Mouse (Mus musculus): ENCODE data around the gene Tent5a. TPM values are rescaled to one million over a fixed set of nuclear protein-coding genes. Genes with fewer than 3 reads are reported as not detected.

Gene Tent5a
- 23.4 and 23.9 TPM in 2 replicates for polyA plus RNA-seq (2015; fragmentation: Nextera tagmentation; extraction: Ambion mirVana)

GRCm38 (mm10) chr9:85327242-85328211 is at the start of gene Tent5a:
Tent5a (minus strand) TSS chr9:85327348.
- no peak for TF ChIP-seq CTCF (IDR thresholded peaks at IDR 0.05; ENCODE audit: low read depth)
- H3K4me1 ChIP-seq (replicated peaks; ENCODE audit: control insufficient read depth, insufficient read depth, low read length), result no peaks in the 10 kb centered on the region
- peak within 1 kb of the TSS; percentile 98 for H3K27ac ChIP-seq (ENCODE audit: low read depth, low read length)
- H3K9ac ChIP-seq (ENCODE audit: low read depth, low read length), result peak within 1 kb of the TSS; percentile 84
- no peaks in the 10 kb centered on the region for H3K36me3 ChIP-seq (ENCODE audit: control insufficient read depth, insufficient read depth)
- no peaks in the 10 kb centered on the region for H3K9me3 ChIP-seq (ENCODE audit: control insufficient read depth)
- under 1% methylated on average over 70 of the region's 72 CpGs for whole genome bisulfite sequencing
- peak within 1 kb of the TSS; percentile 86 for H3K4me2 ChIP-seq (replicated peaks; ENCODE audit: low read depth)
- H3K27me3 ChIP-seq (replicated peaks; ENCODE audit: control insufficient read depth, insufficient read depth, low read length), result no peaks in the 10 kb centered on the region
- peak within 1 kb of the TSS; percentile 90 for H3K4me3 ChIP-seq (ENCODE audit: low read depth, low read length)
- ATAC-seq, result peak; percentile 93

GRCm38 (mm10) chr9:85376643-85377307 is 49.6 kb upstream of the Tent5a start:
- Histone ChIP-seq H3K36me3 (ENCODE audit: control insufficient read depth, insufficient read depth) (no peaks in the 10 kb centered on the region), H3K27ac (ENCODE audit: low read depth, low read length) (peak overlapping the region; percentile 52), H3K4me2 (replicated peaks; ENCODE audit: low read depth) (peak overlapping the region; percentile 14), H3K4me1 (replicated peaks; ENCODE audit: control insufficient read depth, insufficient read depth, low read length) (0 out of 2 replicates have a peak, but pooled peaks cover 3% of the 10 kb centered on the region), H3K9ac (ENCODE audit: low read depth, low read length) (no peak overlapping the region), H3K9me3 (ENCODE audit: control insufficient read depth) (no peaks in the 10 kb centered on the region), H3K27me3 (replicated peaks; ENCODE audit: control insufficient read depth, insufficient read depth, low read length) (no peaks in the 10 kb centered on the region), H3K4me3 (ENCODE audit: low read depth, low read length) (no peak overlapping the region)
- WGBS, result 56% methylated on average over 3 of the region's 3 CpGs
- peak; percentile 85 for ATAC-seq
- TF ChIP-seq CTCF (IDR thresholded peaks at IDR 0.05; ENCODE audit: low read depth), result peak; percentile 43

GRCm38 (mm10) chr9:85375152-85375551 is 48.0 kb upstream of the Tent5a start:
- H3K9me3 ChIP-seq (ENCODE audit: control insufficient read depth), result no peaks in the 10 kb centered on the region
- H3K9ac ChIP-seq (ENCODE audit: low read depth, low read length), result no peak overlapping the region
- no peak overlapping the region for H3K4me2 ChIP-seq (replicated peaks; ENCODE audit: low read depth)
- no peak for TF ChIP-seq CTCF (IDR thresholded peaks at IDR 0.05; ENCODE audit: low read depth)
- WGBS, result 75% methylated on average over 4 of the region's 4 CpGs
- H3K4me1 ChIP-seq (replicated peaks; ENCODE audit: control insufficient read depth, insufficient read depth, low read length), result 0 out of 2 replicates have a peak, but pooled peaks cover 3% of the 10 kb centered on the region
- H3K27ac ChIP-seq (ENCODE audit: low read depth, low read length), result no peak overlapping the region
- no peaks in the 10 kb centered on the region for H3K36me3 ChIP-seq (ENCODE audit: control insufficient read depth, insufficient read depth)
- ATAC-seq, result no peak
- H3K4me3 ChIP-seq (ENCODE audit: low read depth, low read length), result no peak overlapping the region
- no peaks in the 10 kb centered on the region for H3K27me3 ChIP-seq (replicated peaks; ENCODE audit: control insufficient read depth, insufficient read depth, low read length)

GRCm38 (mm10) chr9:85372034-85372433 is 44.9 kb upstream of the Tent5a start:
- Histone ChIP-seq H3K9ac (ENCODE audit: low read depth, low read length) (no peak overlapping the region), H3K9me3 (ENCODE audit: control insufficient read depth) (no peaks in the 10 kb centered on the region), H3K4me3 (ENCODE audit: low read depth, low read length) (no peak overlapping the region), H3K4me2 (replicated peaks; ENCODE audit: low read depth) (no peak overlapping the region), H3K27ac (ENCODE audit: low read depth, low read length) (no peak overlapping the region), H3K36me3 (ENCODE audit: control insufficient read depth, insufficient read depth) (no peaks in the 10 kb centered on the region), H3K4me1 (replicated peaks; ENCODE audit: control insufficient read depth, insufficient read depth, low read length) (0 out of 2 replicates have a peak, but pooled peaks cover 3% of the 10 kb centered on the region), H3K27me3 (replicated peaks; ENCODE audit: control insufficient read depth, insufficient read depth, low read length) (no peaks in the 10 kb centered on the region)
- no peak for TF ChIP-seq CTCF (IDR thresholded peaks at IDR 0.05; ENCODE audit: low read depth)
- no peak for ATAC-seq
- WGBS, result 33% methylated on average over 1 of the region's 1 CpGs

GRCm38 (mm10) chr9:85369512-85369911 is 42.4 kb upstream of the Tent5a start:
- no peak overlapping the region for H3K27ac ChIP-seq (ENCODE audit: low read depth, low read length)
- 0 out of 2 replicates have a peak, but pooled peaks cover 3% of the 10 kb centered on the region for H3K4me1 ChIP-seq (replicated peaks; ENCODE audit: control insufficient read depth, insufficient read depth, low read length)
- no peak for ATAC-seq
- no peak overlapping the region for H3K4me3 ChIP-seq (ENCODE audit: low read depth, low read length)
- H3K36me3 ChIP-seq (ENCODE audit: control insufficient read depth, insufficient read depth), result no peaks in the 10 kb centered on the region
- WGBS, result 91% methylated on average over 5 of the region's 5 CpGs
- TF ChIP-seq CTCF (IDR thresholded peaks at IDR 0.05; ENCODE audit: low read depth), result no peak
- no peaks in the 10 kb centered on the region for H3K27me3 ChIP-seq (replicated peaks; ENCODE audit: control insufficient read depth, insufficient read depth, low read length)
- no peak overlapping the region for H3K9ac ChIP-seq (ENCODE audit: low read depth, low read length)
- H3K4me2 ChIP-seq (replicated peaks; ENCODE audit: low read depth), result no peak overlapping the region
- no peaks in the 10 kb centered on the region for H3K9me3 ChIP-seq (ENCODE audit: control insufficient read depth)
